Mouse (Mus musculus) CH12F3 (cell line): Measurements from ENCODE around the gene Ryr2.
"Not testable (repeated sequence)": the region's sequence is repeated elsewhere in the genome, so short reads cannot be mapped to it uniquely, and the experiment has no call there.

ENCODE experiments used
- in situ Hi-C: fragments of 300-500 bp; cut with MboI; formaldehyde crosslinking; loops from 2 replicates; pipeline ENCODE4 v1.14.3; 2020; ENCODE audit warnings: low sequenced_read_pairs

Gene Ryr2

GRCm38 (mm10) chr13:11566486-11566885 lies 540.3 kb downstream of the Ryr2 start:
- in situ Hi-C loops, result no loop called here

DNA sequence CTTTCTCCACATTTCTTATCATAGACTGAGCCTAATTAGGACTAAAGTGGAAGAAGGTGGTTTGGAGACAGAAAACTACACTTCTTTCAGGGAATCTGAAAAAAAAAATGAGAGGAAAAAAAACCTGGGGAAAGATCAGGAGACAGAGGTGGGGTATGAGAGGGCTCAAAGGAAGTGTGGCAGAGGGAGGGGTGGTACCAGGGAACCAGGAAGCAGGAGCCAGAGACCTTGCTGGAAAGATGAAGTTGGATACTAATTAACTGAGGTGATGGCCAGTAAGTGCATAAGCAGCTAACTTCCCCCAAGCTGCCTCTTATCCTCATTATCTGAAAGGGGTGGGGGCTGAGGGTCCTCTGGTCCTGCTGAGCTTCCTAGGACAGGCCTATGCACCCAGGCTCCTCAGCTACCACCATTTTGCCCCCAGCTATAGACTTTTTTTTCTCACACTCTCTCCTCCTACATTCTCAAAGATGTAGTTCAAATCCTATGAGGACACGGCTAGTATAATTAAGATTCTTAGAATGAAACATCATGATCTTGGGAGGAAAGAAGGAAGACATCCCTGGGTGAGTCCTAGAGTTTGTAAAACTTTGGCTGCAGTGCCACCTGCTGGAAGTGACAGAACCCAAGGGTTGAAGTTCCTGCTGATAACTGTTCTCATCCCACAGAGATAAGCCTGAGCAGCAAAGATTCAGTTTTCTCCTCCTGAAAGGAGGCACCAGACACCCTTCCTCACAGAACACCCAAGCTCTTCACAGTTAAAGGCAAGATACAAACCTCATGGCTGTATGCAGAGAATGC lies 543.3 kb downstream of the Ryr2 start:
- in situ Hi-C loops, result no loop called here

DNA sequence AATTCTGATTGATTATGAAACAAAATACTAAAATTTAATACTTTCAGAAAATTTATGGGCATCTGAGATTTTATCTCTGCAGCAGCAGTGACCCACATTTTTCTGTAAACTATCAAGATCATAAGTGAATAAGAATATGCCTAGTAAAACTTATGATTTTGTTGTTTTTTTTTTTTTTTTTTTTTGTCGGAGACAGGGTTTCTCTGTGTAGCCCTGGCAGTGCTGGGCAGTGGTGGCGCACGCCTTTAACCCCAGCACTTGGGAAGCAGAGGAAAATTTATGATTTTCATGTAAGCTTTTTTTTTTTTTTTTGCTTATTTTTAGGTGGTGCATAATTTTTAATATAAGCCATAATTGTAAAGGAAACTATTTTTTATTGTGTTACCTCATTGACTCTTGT lies 557.1 kb downstream of the Ryr2 start:
- in situ Hi-C loops, result no loop called here

DNA sequence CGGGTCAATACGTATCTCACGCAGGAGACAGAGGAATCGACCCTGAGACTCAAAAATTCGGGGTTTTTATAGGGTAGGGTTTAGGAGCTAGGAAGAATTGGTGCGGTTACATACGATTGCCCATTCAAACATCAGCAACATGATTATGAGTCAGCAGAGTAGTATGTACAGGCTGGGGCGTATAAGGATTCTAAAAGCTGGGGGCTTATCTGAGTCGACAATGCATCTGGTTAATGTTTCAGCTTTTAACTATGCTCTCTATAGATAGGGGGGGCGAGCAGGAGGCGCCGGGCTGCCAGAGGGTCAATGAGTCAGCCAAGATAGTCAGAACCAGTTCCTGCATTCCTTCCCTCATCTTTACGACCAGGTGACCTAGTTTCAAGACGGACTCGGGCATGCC lies 557.6 kb downstream of the Ryr2 start:
- in situ Hi-C loops, result not testable (repeated sequence)

DNA sequence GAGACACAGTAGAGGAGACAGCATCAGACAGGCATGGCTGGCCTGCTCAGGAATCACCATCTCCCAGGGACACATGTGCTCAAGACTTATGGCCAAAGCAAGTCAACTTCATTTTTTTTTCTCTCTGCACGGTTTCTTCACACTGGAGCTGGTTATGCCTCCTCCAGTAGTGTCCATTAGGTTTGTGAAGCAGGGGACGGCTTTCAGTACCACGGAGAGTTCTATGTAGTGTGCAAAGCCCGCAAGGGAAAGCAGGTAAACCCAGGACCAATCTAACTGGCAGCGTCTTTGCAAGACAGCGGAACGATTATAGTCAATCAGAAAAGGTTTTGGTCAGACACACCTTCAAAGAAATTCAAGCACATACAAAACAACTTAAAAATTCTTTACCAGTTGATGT lies 560.9 kb downstream of the Ryr2 start:
- in situ Hi-C loops, result no loop called here

DNA sequence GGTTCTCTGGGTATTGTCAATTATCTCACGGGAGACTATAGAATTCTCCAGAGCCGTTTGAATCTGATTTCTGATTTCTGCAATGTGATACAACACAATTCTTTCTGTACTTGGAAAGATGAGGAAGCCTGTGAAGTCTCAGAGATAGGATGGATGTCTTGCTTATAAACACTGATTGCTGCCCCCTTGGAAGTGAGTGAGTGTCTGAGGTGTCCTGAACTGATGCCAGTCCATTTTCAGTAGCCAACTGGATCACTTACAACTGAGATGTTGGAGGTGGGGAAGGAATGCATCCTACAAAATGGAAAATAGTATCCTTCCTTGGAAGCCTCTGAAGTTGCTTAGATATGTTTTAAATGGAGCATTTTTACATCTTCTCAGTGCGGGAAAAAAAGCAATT lies 564.2 kb downstream of the Ryr2 start:
- in situ Hi-C loops, result no loop called here

DNA sequence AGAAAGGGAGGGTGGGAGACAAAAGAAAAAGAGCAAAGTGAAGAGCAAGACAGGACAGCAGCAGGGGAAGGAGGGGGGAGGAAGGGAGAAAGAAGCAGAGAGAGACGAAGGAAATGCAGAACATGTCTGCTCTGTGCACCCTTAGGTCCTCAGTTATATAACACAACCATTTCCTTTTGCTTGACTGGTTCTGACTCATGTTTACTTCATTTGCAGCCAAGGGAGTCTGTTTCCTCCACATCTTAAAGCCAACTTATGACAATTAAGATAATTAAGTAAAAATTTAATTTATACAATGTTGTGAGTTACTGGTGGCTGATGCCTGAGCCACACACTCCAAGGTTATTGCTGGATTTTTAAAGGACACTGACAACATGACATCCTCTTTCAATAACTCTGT lies 569.9 kb downstream of the Ryr2 start:
- in situ Hi-C loops, result no loop called here

- in situ Hi-C loops, result no loop called here
Measured at GRCm38 (mm10) chr13:11535874-11536273, 570.9 kb downstream of the Ryr2 start.

- in situ Hi-C loops, result no loop called here
Measured at GRCm38 (mm10) chr13:11533265-11533664, 573.5 kb downstream of the Ryr2 start.

DNA sequence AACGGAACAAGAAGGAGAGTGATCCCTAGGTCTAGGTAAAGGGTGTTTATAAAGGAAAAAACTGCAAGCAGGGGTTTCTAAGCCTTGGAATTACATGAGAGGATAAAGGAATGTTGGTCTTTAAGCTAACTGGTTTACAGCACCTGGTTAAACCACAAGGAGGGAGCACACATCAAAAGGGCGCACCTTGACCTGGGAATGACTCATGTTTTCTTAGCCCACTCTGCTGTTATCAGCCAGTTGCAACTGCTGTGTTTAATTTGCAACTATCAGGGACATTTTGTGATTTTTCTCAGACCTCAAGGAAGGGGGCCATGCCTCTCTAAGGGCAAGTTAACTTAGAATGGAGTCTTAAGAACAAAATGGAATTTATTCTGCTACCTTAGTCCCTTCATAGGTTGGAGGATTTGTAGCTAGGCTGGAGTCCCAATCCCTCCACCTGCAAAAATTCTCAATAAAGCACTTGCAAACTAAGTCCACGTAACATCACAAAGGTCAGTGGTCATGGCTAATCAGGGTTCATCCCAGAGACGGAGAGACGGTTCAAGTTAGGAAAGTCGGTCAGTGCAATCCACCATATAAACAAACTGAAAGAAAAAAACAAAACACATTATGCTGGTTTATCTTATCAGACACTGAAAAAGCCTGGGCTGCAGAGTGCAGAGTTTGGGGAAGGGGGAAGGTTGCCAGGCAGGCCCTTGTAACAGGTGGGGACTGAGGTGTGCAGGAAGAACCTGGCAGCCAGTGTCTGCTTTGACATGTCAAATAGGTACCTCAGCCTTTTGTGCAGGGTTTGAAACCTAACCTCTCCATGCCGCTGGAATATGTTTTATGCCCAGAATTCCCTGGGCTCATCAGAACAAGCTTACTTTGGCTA lies 574.5 kb downstream of the Ryr2 start:
- in situ Hi-C loops, result no loop called here

DNA sequence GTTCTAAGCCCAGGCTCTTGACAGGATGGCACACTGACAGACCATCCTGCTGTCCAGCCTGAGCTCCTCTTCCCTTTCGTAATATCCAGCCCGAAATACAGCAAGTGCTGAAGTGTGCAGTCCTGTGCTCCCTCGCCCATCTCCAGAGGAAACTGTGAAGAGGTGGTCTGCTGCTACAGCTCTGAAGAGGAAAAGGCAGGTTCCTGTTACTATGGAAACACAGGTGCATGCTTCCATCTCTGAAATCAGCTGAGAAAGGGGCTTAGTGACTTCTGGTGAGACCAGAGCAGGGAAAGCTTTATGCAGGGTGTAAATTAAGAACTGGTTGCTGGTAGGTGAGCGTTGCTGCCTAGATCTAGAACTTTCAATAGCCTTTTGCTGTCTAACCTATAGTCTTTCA lies 583.1 kb downstream of the Ryr2 start:
- in situ Hi-C loops, result no loop called here

DNA sequence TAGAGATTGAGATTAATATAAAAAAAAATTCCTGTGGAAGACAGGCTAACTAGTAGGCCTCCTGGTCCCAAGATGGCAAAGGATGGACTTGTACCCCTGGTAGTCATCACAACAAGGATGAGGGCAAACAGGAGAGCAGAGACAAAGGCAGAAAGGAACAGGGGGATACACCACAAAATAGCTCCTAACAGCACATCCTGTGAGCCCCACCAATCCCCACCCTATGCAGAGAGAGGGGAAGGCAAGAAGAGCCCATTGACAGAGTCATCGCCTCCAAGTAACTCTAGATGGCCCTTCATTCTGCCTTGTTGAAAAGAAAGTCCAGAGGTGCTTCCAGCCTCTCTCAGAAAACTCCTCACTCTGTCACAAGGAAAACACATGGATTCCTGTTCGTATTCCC lies 586.0 kb downstream of the Ryr2 start:
- in situ Hi-C loops, result no loop called here

- in situ Hi-C loops, result no loop called here
Measured at GRCm38 (mm10) chr13:11511540-11512177, 595.1 kb downstream of the Ryr2 start.
